Mouse (Mus musculus) E14TG2a.4 (cell line): ENCODE measurements at regions not wholly inside any gene's neighbourhood (a gene's known extent, or its start where the extent isn't known, plus 50 kb on each side); places are given as distances from the start of the nearest gene placed in this dataset.

Experiments used
- CTCF ChIP-seq: conservative IDR thresholded peaks from 2 replicates; pipeline ENCODE4 v1.5.1; 2014; ENCODE audit warnings: low read length
- NANOG ChIP-seq: IDR thresholded peaks from 2 replicates; pipeline ENCODE4 v1.6.1; 2014; ENCODE audit warnings: borderline replicate concordance, low read length, mixed read lengths
- POU5F1 ChIP-seq: IDR thresholded peaks from 2 replicates; pipeline ENCODE4 v1.6.1; 2014; ENCODE audit warnings: low read length, borderline replicate concordance

GRCm38 (mm10) chr10:51176692-51177091 is 282.1 kb downstream of the Sim1 start:
- TF ChIP-seq CTCF (no peak), NANOG (no peak), POU5F1 (no peak)
